Mouse (Mus musculus) spleen, adult 2 months (tissue): ENCODE results near the gene Myh9.

Experiments
- CTCF ChIP-seq: fragments of 200-500 bp; IDR thresholded peaks from 2 replicates; pipeline ENCODE4 v1.5.1; 2011; ENCODE audit warnings: mild to moderate bottlenecking, inconsistent platforms; ENCODE audit not compliant: insufficient read depth, insufficient read length, insufficient replicate concordance; ENCODE audit errors: extremely low read depth
- POLR2A ChIP-seq: fragments of 200-500 bp; IDR thresholded peaks from 2 replicates; pipeline ENCODE4 v1.6.1; 2011; ENCODE audit warnings: low read depth, low read length, inconsistent platforms

DNA sequence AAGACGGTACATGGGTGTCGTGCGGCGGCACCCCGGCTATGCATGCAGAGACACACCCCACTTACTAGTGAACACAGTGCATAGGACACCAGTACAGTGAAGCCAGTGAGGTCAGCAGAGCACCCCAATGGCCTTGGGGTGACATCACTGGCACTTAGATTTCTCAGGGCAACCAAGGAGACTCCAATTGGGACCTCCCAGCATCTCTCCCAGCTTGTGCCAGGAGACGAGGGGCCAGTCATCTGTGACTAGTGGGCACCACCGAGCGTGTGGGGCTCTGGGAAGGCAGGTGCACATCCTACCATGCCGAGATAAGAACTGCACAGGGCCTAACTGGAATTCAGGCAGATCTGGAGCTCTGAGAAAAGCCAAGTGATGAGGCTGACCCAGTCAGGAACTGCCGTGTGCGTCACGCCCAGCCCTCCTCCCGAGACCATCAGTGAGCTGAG, 47.0 kb downstream of the Myh9 start:
- TF ChIP-seq POLR2A (no peak), CTCF (no peak)
